Mouse (Mus musculus) cerebellum, postnatal 36 days (tissue): Measurements from ENCODE around the gene Astn1.

Source experiments
- DNase-seq, 2 experiments: peaks; one replicate each; pipeline ENCODE4 v3.0.0; 2021 to 2022; ENCODE audit warnings: mixed read lengths in 2 of 2

Gene Astn1

DNA sequence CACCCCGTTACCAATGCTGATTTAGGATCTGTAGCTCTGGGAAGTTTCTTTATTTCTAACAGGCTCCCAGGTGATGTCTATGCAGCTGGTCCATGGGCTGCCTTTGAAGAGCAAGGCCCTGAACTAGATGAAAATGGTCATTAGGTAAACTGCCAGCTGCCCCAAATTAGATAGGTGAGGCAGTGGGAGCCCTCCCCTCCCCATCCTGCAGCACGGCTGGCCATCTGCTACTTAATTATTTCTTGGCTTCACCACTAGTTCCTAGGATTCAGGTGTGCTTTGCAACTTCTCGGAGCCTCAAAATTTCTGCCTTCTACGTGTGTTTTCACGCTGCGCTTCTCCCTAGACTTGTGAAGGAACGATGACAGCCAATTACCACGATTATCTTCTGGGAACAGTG, 59.4 kb downstream of the Astn1 start:
- peak; percentile 42 to 48 for DNase-seq

DNA sequence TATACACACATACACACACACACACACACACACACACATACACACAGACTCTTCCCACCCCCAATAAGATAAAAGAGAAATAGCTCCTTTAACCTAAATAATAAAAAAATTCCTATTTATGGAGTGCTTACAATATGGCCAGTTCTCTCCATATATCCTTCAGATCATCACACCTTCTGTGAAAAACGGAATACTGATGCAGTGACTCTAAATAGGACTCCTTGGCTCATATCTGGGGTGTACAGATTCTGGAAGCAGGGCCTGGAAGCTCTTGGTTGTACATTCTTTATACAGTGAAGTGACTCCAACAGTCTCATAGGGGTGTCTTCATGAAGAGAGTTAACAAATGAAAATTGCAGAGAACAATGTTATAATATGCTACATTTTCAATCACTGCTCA, 60.7 kb downstream of the Astn1 start:
- DNase-seq, result no peak

DNA sequence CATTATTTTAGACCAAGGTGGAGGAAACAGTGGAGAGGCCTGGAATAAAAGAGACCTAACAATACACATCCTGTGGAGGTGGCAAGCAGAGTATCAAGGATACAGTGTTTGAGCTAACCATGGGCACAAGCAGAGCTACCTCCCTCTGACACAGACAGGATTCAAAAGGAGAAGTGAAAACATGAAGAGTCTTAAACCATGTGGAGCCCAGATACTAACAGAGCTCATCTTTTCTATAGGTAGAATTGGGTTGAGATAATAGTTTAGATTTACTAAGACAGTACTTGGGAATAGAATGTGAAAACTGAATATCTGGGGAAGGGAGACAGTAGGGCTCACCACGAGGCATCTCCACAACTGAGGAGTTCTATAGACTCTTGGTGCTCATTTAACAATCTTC, 84.0 kb downstream of the Astn1 start:
- no peak for DNase-seq

DNA sequence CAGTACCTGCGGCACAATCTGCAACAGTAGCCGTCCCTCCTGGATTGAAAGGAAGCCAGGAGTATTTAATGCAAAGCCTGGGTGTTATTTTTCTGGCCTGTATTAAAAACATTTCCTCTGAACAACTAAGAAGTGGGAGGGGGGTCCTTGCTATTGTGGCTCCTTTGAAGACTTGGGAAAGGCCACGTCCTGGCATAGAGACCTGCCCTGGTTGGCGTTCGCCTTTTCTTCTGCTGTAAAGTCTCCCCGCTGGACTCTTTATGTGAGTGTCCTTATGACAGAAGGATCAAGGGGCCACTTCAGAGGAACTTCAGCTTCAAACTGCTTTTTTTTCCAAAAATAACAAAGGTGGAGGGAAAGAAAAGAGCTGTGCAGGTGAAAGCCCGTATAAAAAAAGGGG, 85.9 kb downstream of the Astn1 start:
- no peak for DNase-seq

DNA sequence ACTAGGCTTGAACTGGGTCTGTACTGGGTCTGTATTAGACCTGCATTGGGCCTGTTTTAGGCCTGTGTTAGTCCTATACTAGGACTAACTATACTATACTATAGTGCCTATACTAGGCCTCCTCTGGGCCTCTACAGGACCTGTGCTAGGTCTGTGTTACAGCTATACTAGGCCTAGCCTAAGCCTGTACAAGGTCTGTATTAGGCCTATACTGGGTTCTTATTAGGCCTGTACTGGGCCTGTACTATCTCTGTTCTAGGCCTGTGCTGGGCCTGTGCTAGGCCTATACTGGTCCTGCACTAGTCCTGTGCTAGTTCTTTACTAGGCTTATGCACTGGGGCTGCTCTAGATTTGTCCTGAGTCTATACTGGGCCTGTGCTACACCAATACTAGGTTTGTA, 90.6 kb downstream of the Astn1 start:
- no peak for DNase-seq

DNA sequence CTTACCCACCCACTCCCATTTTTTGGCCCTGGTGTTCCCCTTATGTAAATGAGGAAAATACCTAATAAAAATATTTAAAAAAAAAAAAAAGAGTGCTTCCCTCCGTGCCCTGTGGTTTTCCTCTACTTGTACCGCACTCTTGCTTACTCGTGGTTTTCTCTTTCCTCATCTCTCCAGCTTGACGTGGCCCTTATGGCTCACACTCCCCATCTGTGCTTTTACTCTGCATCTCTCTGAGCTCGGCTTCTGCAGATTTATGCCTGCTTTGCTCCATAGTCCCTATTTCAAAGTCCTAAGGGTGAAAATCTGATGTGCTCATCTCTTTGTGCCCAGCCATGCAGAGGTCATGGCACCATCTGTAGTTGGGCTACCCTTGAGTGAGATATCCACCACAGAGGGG, 91.5 kb downstream of the Astn1 start:
- DNase-seq, result no peak

DNA sequence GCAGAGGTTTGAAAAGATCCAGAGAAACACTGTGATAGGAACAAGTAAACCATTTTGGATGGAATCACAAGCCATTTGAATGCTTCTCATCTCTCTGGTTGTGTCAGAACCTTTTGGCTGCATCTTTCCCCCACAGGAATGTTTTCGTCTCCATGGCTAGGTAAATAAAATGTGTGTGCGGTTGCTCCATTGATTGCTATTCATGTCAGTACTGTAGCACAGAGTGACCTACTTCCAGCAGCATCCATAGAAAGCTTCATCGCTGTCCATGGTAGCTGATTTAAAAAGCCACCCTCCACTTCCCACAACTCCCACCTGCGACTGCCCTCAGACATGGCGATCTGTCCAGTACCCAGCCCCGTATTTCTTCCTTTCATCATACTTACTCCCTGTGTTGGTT, 101.9 kb downstream of the Astn1 start:
- no peak for DNase-seq

DNA sequence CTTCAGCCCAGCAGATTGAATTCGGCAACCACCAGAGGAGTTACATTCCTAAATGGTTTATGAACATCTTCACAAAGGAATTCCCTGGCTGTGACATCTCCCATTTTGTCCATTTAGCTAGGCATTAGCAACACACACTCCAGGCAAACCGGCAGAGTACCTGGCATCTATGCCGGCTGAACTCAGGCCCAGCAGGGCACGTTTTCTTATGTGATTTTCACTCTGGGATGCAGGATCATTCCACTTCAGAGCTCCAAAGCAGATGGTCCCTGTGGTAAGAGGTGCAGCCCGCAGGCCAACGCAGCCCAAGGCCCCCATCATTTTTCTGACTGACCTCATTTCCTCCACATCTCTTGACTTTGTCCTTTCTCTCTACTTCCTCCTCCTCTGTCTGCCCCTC, 103.2 kb downstream of the Astn1 start:
- DNase-seq, result peak; percentile 7 to 24

DNA sequence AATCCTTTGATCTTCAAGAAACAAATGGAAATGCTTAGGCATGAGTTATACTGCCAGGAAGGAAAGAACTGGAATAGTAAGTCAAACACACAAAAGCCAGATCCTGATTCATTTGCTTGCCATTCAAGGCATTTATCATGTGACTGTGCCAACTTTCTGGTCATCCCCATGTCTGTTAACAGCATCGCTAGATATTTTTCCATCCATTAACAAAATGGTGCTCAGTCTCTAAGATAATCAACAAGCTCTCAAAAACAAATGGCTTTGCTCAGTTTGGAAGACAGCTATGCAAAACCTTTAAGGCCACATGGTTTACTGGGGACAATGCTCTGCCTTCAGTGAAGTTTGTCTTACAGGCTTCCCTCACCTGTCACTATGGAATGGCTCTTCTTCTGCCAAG, 115.8 kb downstream of the Astn1 start:
- no peak for DNase-seq

DNA sequence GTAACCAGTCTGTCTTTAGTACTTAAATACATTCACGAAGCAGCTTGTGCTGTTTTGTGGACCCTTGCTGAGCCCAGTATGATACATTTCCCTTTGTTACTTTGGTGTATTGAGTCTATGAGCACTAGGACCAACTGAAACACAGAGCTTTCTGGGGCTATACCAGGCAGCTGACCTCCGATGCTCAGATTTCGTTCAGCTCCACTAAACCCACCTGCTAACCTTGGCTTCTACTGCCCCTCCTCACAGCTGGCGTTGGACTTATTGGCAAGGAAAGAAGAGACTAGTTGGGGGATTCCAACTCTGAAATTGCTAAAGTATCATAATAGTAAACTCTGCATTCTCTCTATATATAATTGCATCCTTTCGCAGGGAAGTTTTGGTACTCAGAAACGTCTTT, 118.2 kb downstream of the Astn1 start:
- no peak for DNase-seq

DNA sequence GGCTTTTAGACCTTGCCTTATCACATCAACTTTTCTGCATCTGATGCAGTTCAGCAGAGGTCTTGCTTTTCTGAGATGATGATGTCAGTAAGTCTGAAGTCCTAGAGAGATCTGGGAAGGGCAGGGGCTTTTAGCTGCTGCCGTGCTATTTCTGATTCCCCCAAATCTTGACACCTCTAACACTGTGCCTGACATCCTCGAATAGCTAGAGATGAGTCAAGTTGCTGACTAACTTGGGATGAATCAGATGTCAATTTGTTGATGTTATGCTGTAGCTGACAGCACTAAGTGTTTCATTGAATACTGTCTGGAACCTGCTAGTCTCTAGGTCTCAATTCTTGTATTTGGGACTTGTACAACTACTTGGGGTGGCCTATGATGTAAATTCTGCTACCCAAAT, 121.7 kb downstream of the Astn1 start:
- DNase-seq, result no peak

DNA sequence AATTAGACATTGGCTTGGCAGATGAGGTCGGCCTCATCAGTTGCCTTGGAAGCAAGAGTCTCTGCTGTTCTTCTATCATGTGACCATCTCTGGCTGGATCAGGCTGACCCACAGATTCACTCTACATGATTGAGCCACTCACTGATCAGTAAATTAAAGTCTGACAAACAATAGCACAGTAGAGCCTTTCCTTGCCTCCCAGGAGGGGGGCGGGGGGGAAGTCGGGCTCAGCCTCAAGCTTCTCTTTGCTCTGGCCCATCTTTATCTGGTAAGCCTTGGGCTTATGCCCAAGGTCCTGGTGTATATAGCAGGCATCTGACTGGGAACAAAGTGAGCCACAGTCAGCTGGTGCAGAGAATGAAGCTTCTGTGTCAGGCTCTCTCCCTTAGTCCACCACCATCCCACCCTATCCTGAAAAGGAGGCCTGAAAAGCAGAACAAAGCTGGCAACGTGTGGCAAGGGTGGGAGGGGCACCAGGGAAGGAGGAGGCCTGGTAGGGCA, 127.5 kb downstream of the Astn1 start:
- no peak for DNase-seq

DNA sequence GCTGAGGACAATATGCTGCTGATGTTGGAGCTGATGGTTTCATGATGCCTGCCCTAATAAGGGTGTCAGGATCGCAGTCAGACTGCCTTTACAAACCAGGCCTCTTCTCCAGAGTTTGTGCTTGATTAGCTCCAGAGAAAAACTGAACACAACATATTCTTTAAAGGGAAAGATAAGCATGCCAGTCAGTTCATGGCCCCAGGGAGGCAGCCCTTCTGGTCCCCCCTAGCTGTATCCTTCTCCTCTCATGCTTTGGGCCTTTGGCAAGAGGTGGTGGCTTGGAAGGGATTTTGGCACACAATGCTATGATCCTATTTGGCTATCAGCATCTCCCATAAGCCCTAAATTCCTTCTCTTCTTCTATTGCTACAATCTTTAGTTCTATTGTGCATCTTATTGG, 128.1 kb downstream of the Astn1 start:
- no peak for DNase-seq

DNA sequence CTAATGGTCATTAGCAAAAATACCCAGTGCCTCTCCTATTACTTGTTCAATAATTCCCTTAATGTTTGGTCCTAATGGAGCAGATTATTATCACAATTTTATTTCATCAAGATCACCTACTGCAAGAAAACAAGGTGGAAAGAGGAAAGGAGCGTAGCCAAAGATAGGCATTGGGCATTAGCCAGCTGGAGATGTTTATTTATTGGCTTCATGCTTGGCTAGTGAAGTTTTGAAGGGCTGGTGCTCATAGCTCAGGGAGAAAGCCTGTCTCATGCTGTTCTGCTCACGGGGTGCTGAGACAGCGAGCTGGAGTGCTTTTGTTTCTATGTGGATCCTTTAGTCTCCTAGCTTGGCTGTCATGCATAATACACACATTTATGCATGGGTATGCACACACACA, 131.2 kb downstream of the Astn1 start:
- DNase-seq, result peak; percentile 17 to 28

DNA sequence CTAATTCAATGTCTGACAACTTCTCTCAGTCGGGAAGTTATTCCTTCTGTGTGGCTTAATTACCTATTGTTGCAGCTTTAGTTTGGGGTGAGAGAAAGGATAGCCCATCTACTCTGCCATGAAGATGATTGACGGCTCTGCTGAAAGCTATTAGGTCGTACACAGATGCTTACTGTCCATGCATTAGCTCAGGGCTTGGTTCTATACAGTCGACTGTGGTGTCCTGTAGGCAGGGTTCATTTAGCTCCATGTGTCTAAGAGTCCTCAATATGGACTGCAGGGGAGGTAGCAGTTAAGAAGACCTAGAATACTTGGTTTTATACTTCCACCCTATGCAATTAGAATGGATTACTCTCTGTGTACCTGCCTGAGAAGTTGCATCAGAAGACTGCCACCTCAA, 138.1 kb downstream of the Astn1 start:
- DNase-seq, result no peak

DNA sequence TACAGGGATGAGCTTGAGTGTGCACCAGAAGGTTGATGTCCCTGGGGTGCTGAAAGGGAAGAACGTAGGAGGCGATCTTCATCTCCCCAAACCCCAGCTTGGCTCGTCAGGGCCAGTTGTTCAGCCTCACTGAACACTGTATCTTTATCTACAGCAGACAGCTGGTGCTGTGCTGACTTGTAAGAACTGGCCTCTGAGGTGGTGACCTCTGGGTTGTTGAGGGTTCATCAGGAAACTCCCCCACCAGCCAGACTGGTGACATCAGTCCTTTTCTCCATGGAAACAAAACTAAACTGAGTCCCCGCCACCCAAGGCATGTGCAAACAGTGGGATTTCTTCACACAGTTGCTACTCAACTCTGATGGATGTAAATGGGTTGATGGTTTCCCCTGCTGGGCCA, 138.9 kb downstream of the Astn1 start:
- DNase-seq, result no peak

DNA sequence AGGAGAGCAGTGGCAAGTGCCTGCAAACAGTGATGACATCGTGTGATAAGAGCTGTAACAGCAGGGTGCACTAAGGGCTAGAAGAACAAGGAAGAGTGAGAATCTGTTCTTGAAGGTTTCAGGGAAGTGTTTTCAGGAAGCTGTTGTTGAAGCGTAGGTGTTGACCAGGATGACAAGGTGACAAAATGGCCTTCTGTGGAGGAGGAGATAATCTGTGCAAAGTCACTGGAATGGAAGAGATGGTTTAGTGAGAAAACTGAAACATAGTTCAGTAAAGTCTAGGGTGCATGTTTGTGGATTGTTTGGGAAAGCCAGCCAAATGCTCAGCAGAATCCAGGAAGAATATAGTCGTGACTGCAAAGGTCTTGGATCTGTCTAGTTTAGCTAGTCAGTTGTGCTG, 145.5 kb downstream of the Astn1 start:
- DNase-seq, result no peak

DNA sequence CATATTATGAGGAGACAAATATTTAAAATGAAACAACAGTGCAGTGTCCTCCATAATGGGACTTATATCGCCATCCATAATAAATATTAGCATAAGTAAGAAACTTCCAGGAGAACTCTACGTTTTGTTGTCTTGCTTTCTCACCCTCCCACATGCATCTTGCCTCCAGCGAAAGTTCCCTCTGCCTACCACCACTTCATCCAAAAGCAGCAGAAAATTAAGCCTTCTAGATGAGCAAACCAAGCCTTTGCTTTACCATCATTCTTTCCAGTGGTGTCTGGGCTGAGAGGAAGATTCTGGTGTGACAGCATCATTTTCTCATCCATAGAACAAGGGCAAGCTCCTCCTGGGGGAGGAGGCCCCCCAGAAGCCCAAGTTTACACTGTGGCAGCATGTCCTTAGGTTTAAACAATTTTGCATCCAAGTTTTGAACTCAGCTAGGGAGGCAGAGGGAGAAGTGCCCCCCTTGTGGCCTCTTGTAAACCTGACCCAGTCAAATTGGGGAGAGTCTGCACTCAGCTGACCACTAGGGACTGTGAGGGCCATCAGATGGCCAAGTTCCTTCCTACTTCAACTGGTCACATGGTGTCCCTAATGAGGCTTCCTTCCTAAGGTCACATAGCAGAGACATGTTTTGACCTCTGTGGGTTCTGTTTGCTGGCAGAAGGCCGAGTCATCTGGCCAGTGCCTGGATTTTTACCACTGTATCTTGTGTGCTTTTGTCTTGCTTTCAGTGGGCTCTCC, 147.2 kb downstream of the Astn1 start:
- DNase-seq, result no peak

DNA sequence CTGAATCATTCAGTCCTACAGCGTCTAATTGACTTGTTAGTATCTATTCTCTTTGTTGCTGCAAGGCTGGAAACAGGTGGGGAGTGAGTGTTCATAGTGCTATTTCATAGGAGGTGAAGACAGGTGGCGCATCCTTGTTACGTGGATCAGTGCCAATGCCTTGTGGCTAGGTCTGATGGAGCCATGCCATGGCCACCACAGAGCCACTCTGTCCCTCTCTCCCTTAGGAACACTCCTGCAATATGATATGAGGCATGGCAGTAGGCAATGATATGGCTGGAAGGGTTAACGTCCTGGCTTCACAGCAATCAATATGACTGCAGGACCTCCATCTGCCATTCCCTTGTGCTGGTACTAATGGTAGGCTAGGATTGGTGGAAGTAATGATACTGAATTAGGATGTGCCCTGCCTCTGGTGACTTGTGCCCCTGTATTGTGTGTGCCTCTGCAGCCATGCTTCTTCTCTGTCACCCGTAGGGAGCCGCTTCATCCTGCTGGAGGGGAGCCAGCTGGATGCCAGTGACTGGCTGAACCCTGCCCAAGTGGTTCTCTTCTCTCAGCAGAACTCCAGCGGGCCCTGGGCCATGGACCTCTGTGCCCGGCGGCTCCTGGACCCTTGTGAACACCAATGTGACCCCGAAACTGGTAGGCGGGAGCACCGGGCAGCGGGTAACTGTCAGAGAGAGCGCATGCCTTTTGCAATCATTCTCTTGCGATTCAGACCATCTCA, 148.6 kb downstream of the Astn1 start:
- peak; percentile 82 to 85 for DNase-seq

DNA sequence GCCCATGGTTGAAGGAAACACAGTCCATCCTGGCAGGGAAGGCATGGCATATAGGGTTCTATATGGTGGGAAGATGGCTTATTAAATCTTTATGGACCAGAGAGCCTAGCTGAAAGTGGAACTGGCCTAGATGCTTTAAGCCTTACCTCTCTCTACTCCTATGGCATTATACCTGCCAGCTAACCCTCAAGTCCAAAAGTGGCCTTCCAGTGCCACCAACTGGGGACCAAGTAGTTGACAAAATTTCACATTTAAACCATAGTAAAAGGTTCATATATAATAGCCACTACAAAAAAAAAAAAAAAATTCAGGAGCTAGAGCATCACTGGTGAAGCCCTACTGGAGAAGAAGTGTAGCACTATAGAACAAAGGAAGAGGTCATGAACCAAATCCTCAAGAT, 150.0 kb downstream of the Astn1 start:
- DNase-seq, result no peak

DNA sequence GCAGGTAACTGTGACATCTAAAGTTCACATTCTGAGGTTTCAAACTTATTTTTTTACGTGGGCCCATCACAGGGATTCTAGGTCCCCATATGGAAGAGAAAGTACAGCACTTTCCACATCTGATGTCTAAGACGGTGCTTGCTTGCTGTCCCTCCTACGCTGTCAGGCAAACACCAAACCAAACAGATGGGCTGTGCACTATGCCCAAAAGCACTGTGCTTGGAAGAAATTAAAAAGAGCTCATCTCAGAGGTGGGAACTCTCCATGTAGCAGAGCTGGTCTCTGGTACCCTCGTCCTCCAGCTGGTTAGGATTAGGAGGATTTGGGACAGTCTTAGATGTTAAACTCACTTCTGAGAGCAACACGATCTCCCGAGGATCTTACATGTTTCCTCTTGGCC, 150.6 kb downstream of the Astn1 start:
- DNase-seq, result no peak

DNA sequence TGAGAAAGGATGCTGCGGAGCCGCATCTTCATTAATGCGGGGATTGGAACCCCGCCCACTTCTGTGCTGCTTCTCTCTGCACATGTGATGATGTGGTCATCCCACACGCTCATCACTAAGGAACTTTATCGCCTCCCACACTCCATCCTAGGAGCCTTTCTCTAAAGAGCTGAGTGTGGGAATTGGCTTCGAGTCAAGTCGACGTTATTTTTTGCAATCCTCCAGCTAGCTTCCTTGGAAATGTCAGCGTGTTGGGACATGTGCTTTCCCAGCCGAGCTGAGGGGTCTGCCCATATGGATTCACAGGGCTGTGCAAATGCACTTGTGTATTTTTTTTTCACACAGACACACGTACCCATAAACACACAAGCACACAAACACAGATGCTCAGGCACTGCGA, 151.5 kb downstream of the Astn1 start:
- no peak for DNase-seq

DNA sequence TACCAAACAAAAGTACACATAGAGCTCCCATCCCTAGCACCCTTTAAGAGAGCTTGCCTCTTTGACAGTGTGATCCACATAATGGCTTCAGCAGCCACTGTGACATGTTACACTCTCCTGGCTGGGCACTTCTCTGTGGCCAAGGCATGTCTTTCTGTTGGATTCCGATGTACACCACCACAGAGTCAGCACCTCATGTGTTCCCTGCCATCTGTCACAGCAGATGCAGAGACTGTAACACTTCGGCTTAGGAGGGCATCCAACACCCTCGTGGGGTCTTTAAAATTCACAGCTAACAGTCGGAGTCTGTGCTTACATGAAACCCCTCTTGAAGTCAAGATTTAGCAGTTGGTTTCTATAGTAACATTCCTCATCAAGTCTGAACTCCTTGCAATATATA, 154.5 kb downstream of the Astn1 start:
- DNase-seq, result peak; percentile 20 to 35

DNA sequence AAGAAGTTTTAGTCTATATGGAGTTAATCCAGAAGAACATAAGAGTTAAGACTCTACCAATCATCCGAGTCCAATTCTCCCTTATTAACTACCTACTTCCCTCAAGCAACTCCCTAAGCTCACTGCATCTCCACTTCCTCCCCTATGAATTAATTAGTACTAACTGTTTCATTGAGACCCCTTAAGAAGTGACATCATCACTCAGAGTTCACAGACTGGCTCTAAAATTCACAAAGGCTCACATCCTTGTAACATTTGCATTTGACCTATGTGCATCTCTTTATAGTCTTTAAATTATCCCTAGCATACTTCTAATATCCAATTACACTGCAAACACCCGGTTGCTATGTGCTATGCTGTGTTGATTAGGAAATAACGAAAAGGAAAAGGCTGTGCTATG, 174.1 kb downstream of the Astn1 start:
- no peak for DNase-seq

DNA sequence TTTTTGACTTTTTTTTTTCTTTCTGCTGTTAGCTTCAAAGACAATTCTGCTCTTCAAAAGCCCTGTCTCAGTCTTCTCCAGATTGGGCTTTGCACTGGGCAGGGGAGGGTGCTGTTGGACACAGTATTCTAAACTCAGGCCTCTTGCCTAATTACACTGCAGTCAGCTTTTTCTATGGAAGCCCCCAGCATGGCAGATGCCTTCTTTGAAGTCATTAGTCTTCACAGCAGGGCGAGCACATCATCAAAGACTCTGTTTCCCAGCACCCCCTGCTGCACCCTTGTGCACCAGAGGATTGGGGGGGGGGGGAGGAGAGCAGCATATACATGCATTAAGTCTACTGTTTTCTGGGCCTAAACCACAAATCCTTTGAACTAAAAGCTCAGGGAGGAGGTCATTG, 174.8 kb downstream of the Astn1 start:
- DNase-seq, result no peak
